Mouse (Mus musculus): ENCODE results near the gene Pebp1. TPM values are rescaled to one million over a fixed set of nuclear protein-coding genes. Genes with fewer than 3 reads are reported as not detected.

The Pebp1 gene
- polyA plus RNA-seq, 1 experiment, result 1,910 TPM

DNA sequence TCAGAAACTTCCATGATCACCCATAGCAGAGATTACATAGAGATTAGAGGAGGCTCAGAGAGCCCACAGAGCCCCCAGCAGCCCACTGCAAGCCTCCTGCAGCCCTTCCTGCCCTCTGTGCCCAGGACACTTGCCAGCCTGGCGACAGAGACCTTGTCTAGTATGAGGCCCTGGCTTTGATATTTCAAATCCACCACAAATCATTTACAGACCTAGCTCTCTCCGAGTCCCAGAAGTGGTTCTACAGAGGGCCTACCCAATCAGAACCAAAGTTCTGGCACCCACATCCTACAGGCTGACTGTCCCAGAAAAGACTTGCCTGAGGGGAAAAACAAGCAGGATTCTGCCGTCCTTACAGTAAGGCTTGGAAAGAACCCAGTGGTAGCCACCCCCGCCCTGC is 2.2 kb downstream of the Pebp1 start:
- no peak for DNase-seq (ENCODE audit: low read depth)

DNA sequence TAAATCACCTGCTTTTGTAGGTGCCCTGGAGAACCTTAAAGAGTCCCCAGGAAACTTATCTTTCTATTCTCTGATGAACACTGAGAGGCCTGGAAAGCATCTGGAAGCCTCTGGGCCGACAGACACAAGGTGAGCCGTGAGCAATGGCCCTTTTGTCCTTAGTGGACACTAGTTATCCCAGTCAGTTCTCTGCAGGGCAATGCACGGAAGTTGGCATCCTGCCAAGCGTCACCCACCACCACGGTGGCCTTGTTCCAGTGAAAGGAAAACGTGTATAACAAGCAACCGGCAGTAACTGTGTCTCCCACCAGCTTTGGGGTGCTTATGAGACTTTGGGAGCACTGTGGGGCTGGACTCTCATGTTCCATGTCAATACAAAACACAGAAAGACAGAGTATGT is 2.7 kb downstream of the Pebp1 start:
- no peak for DNase-seq (ENCODE audit: low read depth)

- no peak for DNase-seq (ENCODE audit: low read depth)
Measured at GRCm38 (mm10) chr5:117284029-117284428, 3.4 kb downstream of the Pebp1 start.

DNA sequence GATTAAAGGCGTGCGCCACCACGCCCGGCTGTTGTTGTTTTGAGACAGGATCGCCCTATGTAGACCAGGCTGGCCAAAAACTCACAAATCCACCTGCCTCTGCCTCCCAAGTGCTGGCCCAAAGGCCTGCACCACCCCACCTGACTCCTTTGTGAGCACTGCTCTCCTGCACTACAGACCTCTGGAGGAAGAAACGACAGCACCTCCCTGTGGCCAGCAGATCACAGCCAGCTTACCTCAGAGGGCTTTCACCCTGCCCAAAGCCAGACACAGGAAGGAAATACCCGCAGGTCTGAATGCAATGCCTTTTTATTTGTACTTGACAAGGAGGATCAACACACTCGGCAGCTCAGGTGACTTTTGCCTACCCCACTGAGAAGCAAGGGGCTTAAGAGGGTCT is 5.1 kb downstream of the Pebp1 start:
- no peak for DNase-seq (ENCODE audit: low read depth)

DNA sequence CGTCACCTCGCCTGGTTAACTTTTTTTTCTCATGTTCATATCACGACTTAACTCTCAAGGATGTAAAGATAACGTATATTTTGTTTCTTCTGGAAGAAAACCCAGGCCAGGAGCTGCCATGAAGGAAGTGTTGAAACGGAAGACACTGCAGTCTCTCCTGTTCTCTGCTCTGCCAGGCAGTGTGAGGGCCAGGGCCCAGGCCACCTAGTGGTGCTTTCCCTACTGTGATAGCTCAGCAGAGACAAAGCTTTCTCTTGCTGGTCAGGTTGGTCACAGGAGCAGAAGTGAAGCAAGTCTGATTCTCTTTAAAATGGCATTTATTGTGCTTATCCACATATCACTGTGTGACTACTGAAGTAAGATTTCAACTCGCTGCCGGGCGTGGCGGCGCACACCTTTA is 5.9 kb downstream of the Pebp1 start:
- no peak for DNase-seq (ENCODE audit: low read depth)

GRCm38 (mm10) chr5:117279669-117280050 is 7.8 kb downstream of the Pebp1 start:
- no peak for DNase-seq (ENCODE audit: low read depth)

GRCm38 (mm10) chr5:117278809-117279668 is 8.4 kb downstream of the Pebp1 start:
- peak; percentile 69 for DNase-seq (ENCODE audit: low read depth)

GRCm38 (mm10) chr5:117277784-117278183 is 9.6 kb downstream of the Pebp1 start:
- no peak for DNase-seq (ENCODE audit: low read depth)

DNA sequence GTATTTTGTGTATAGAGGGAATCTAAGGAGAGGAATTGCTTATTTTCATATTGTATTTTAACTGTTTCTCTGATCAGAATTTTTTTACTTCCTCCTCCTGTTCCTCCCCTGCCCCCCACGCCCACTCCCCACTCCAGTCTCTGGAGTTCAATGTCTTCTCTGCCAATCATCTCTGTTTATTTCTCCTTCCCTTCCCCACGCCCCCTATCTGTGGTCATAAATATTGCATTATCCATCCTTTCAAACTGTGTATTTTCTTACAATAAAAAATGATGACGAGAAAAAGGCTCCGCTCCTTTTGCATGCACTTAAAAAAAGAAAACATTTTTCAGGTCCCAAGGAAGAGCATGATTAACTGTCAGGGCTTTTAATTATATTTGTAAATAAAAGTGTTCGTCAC is 12.6 kb downstream of the Pebp1 start:
- DNase-seq (ENCODE audit: low read depth), result no peak

GRCm38 (mm10) chr5:117271945-117272344 is 15.5 kb downstream of the Pebp1 start:
- DNase-seq (ENCODE audit: low read depth), result no peak

GRCm38 (mm10) chr5:117269395-117269794 is 18.0 kb downstream of the Pebp1 start:
- no peak for DNase-seq (ENCODE audit: low read depth)

GRCm38 (mm10) chr5:117268749-117269148 is 18.7 kb downstream of the Pebp1 start:
- no peak for DNase-seq (ENCODE audit: low read depth)

- no peak for DNase-seq (ENCODE audit: low read depth)
Measured at GRCm38 (mm10) chr5:117267913-117268312, 19.5 kb downstream of the Pebp1 start.

DNA sequence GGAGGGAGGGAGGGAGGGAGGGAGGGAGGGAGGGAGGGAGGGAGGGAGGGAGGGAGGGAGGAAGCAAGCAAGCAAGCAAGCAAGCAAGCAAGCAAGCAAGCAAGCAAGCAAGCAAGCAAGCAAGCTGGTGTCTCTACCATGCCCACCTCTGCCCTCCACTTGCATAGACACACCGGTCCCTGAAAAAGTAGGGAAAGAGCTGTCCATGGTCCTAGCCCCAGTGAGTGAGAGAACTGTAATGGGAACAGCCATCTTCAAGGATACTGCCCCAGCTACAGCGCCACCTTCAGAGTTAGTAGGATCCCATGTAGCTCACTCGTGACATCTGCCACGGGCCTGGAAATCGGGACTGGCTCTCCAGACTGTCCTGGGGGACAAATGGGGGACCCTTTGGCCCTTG is 22.7 kb downstream of the Pebp1 start:
- DNase-seq (ENCODE audit: low read depth), result no peak

- DNase-seq (ENCODE audit: low read depth), result no peak
Measured at GRCm38 (mm10) chr5:117263566-117263965, 23.9 kb downstream of the Pebp1 start.

- no peak for DNase-seq (ENCODE audit: low read depth)
Measured at GRCm38 (mm10) chr5:117258276-117258675, 29.1 kb downstream of the Pebp1 start.

- no peak for DNase-seq (ENCODE audit: low read depth)
Measured at GRCm38 (mm10) chr5:117251763-117252162, 35.7 kb downstream of the Pebp1 start.

- no peak for DNase-seq (ENCODE audit: low read depth)
Measured at GRCm38 (mm10) chr5:117250796-117251195, 36.6 kb downstream of the Pebp1 start.

DNA sequence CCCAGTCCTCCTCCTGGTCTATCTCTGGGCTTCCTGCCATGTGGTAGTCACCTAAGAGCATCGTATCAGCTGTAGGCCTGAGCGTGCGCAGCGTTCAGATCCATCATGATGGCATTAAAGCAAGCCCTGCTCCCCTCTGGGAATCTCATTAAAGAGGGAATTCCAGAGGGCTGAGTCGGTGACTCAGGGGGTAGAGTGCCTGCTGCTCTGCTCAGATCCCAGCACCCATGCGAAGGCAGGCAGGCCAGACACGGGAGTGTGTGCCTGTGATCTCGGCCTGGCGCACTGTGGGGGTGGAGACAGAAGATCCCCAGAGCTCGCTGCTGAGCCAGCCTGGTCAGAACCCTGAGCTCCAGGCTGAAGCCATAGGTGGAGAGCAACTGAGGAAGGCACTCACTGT is 39.1 kb downstream of the Pebp1 start:
- DNase-seq (ENCODE audit: low read depth), result no peak

- DNase-seq (ENCODE audit: low read depth), result no peak
Measured at GRCm38 (mm10) chr5:117245170-117245569, 42.3 kb downstream of the Pebp1 start.

DNA sequence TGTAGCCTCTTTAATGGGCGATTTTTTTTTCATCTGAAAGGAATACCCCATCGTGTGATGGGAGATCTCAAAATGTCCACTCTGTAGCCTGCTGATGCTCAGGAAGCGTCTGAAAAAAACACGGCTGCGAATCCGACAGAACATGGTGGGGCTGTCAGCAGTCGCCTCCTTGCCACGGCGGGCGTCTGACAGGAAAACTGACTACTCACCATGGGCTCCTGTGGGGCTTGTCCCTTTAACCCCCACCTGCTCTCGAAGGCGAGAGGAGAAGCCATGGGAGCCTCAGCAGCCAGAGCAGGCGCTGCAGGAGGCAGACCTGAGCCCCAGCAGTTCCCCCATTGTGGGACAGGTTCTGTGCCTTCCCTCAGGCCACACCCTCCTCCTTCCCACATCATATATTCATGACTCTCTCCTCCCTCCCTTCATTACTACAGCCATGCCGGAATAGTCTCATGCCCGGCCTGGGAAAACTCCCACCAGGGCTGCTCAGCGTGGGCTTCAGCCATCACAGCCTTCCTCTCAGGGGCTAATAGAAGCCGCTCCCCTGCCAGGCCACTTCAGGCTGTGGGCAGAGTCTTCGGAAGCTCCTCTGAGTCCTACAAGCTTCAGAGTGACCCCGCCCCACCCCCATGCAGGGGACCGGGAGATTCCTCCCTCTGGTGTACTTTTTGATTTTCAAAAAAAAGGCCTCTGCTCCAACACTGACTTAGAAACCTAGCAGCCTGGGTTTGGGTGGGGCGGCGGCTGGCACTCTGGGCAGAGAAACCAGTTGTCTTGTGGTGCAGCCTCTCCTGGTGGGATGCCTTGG is 44.5 kb downstream of the Pebp1 start:
- no peak for DNase-seq (ENCODE audit: low read depth)

- DNase-seq (ENCODE audit: low read depth), result no peak
Measured at GRCm38 (mm10) chr5:117241935-117242531, 45.4 kb downstream of the Pebp1 start.

All from gonadal fat pad, adult 2 months (tissue).